Mouse (Mus musculus): Measurements from ENCODE around the gene Slc50a1. TPM values are rescaled to one million over a fixed set of nuclear protein-coding genes. Genes with fewer than 3 reads are reported as not detected.

Gene Slc50a1
- polyA plus RNA-seq, 1 experiment from 2014 or later, result 107 TPM

DNA sequence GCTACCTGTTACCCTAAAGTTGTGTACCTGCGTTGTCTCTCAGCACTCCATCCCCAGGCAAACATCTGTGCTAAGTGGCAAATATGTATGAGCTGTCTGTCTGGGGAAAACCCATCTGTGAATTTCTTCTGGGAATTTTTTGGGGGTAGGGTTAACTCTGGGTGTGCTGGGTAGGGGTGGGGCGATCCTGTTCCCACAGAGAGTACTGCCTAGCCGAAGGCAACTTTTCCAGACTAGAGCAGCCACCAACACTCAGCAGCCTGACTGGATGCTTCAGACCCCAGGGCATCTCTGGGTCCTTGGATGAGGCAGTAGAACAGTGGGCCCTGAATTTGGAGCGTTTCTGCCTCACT lies 11.9 kb upstream of the Slc50a1 start:
- Histone ChIP-seq H3K27ac (replicated peaks) (no peak overlapping the region), H3K4me2 (replicated peaks; ENCODE audit: low read depth) (no peak overlapping the region), H3K9ac (ENCODE audit: low read length) (no peak overlapping the region), H3K4me3 (ENCODE audit: low read depth, low read length) (no peak overlapping the region), H3K36me3 (ENCODE audit: control insufficient read depth, insufficient read depth, low read length) (no peaks in the 10 kb centered on the region), H3K27me3 (ENCODE audit: control insufficient read depth, insufficient read depth, low read length) (no peaks in the 10 kb centered on the region), H3K9me3 (ENCODE audit: control insufficient read depth, low read length) (no peaks in the 10 kb centered on the region), H3K4me1 (replicated peaks; ENCODE audit: control insufficient read depth, insufficient read depth) (peaks cover 7% of the 10 kb centered on the region; the same call in 1 of the 2 replicates)
- ATAC-seq (ENCODE audit: low FRiP score, low TSS enrichment) (no peak), DNase-seq (ENCODE audit: low spot score) (no peak)
- 29% methylated on average over 4 of the region's 4 CpGs for WGBS
- TF ChIP-seq CTCF (IDR thresholded peaks at IDR 0.05; ENCODE audit: low read depth) (no peak), EP300 (optimal IDR thresholded peaks at IDR 0.05) (no peak)

DNA sequence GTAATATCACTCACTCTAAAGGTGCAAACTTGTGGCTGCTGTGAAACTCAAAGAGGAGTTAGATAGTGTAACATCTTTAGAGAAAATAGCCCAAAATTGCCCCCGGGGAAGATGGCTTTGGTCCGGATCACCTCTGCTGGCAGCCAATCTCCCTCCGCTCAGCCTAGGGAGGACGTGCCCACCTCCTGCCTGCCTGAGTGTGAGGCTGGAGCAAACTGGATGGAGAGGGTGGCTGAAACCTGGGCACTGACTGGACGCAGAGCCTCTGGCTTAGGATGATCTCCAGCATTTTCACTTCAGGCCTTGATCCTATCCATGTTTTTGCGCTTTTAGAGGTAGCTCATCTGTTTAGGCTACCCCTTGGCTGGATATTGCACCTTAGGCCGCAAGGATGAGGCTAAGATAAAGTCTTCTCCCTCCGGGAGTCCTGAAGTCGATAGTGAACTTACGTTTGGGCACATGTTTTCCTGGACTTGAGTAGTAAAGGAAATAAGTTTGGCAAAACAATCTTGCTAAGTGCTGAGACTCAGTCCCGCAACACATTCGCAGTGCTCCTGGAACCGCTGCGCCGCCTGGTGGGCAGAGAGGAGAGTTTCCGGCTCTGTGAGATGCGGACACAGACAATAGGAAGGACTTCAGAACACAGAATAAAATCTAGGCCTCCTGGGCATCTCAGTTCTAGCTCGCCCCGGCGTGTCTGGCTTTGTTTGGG lies 11.4 kb upstream of the Slc50a1 start:
- Histone ChIP-seq H3K9me3 (ENCODE audit: control insufficient read depth, low read length) (no peaks in the 10 kb centered on the region), H3K27me3 (ENCODE audit: control insufficient read depth, insufficient read depth, low read length) (no peaks in the 10 kb centered on the region), H3K4me1 (replicated peaks; ENCODE audit: control insufficient read depth, insufficient read depth) (peaks cover 11% of the 10 kb centered on the region; the same call in 1 of the 2 replicates), H3K36me3 (ENCODE audit: control insufficient read depth, insufficient read depth, low read length) (no peaks in the 10 kb centered on the region), H3K27ac (replicated peaks) (peak overlapping the region; percentile 96), H3K4me3 (ENCODE audit: low read depth, low read length) (peak overlapping the region; percentile 67; the same call in 1 of the 2 replicates), H3K4me2 (replicated peaks; ENCODE audit: low read depth) (peak overlapping the region; percentile 91), H3K9ac (ENCODE audit: low read length) (peak overlapping the region; percentile 89)
- WGBS, result 13% methylated on average over 20 of the region's 20 CpGs
- DNase-seq (ENCODE audit: low spot score) (peak; percentile 88), ATAC-seq (ENCODE audit: low FRiP score, low TSS enrichment) (no peak)
- TF ChIP-seq CTCF (IDR thresholded peaks at IDR 0.05; ENCODE audit: low read depth) (peak; percentile 96), EP300 (optimal IDR thresholded peaks at IDR 0.05) (no peak)

DNA sequence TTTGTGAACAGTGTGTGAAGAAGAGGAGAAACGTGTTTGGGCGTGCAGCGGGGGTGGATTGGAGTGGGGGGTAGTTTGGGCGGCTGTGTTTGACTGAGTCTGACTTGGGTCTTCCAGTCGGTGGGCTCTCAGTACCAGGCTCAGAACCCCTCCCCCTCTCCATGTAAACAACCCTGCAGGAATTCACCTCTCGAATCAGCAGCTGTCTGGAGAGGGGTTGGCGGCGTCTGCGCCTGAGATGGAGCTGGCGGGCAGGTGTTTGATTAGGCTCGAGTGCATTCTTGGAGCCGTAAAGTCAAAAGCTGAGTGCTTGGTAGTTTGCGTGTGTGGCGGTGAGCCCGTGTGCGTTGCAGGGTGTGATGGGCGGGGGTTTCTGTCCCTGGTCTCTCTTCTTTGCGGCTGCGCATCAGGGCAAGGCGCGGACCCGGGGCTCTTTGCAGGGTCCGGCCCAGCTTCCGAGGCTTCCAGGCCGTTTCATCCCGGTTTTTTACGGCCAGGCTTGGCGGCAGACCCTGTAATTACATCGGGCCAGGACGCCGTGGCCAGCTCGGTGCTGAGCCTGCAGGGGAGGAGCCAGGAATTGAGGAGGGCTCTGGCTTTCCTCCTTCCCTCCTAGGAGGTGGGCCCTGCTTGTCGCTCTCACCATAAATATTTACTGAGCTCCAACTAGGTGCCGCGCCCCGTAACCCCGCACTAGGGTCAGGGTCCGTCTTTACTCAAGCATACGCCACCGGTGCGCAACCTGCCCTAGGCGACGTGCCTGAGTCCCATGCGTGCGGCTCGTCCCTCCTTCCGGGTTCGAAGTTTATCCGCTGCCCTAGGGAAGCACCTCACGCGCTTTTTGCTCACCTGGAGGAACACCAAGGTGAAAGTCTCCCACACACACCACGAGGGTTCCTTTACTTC lies 10.5 kb upstream of the Slc50a1 start, which contains the start of gene Efna1:
Gene Efna1, minus strand, starts transcription at position 537 of the 906 bp plus-strand sequence.
- H3K36me3 ChIP-seq (ENCODE audit: control insufficient read depth, insufficient read depth, low read length), result no peaks in the 10 kb centered on the region; the same call in 1 of the 2 replicates
- no peak for TF ChIP-seq EP300 (optimal IDR thresholded peaks at IDR 0.05)
- TF ChIP-seq CTCF (IDR thresholded peaks at IDR 0.05; ENCODE audit: low read depth), result no peak
- H3K4me2 ChIP-seq (replicated peaks; ENCODE audit: low read depth), result peak within 1 kb of the TSS; percentile 91
- H3K9ac ChIP-seq (ENCODE audit: low read length), result peak within 1 kb of the TSS; percentile 89
- ATAC-seq (ENCODE audit: low FRiP score, low TSS enrichment) (peak; percentile 83), DNase-seq (ENCODE audit: low spot score) (peak; percentile 93)
- WGBS, result under 1% methylated on average over 51 of the region's 52 CpGs
- no peaks in the 10 kb centered on the region for H3K27me3 ChIP-seq (ENCODE audit: control insufficient read depth, insufficient read depth, low read length)
- H3K4me1 ChIP-seq (replicated peaks; ENCODE audit: control insufficient read depth, insufficient read depth), result peaks cover 11% of the 10 kb centered on the region; the same call in 1 of the 2 replicates
- H3K9me3 ChIP-seq (ENCODE audit: control insufficient read depth, low read length), result no peaks in the 10 kb centered on the region
- peak within 1 kb of the TSS; percentile 96 for H3K27ac ChIP-seq (replicated peaks)
- peak within 1 kb of the TSS; percentile 67 for H3K4me3 ChIP-seq (ENCODE audit: low read depth, low read length)

DNA sequence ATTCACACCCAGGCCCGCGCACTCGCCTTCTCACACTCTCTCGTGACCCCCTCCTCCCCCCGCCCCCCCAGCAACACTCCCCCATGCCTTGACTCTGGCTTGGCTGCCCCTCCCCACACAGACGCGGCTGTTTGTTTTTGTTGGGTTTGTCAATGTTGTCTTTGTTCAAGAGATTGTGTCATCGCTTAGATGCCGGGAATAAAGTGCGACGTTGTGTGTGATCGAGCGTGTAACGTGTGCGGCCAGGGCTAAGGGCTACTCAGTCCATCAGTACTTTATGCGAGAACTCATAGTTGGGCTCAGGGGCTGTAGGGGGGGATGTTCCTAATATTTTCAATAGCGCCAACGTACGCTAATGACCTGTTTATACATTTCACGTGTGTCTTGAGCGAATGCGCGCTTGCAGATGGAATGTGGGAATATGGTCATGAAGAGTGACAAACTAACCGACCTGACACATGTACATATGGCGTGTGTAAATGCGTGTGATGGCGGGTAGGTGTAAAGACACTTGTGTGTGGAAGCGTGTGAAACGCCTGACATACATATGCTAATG lies 9.8 kb upstream of the Slc50a1 start:
- H3K27me3 ChIP-seq (ENCODE audit: control insufficient read depth, insufficient read depth, low read length), result no peaks in the 10 kb centered on the region
- no peaks in the 10 kb centered on the region for H3K9me3 ChIP-seq (ENCODE audit: control insufficient read depth, low read length)
- DNase-seq (ENCODE audit: low spot score) (peak; percentile 82), ATAC-seq (ENCODE audit: low FRiP score, low TSS enrichment) (peak; percentile 11)
- no peaks in the 10 kb centered on the region; the same call in 1 of the 2 replicates for H3K36me3 ChIP-seq (ENCODE audit: control insufficient read depth, insufficient read depth, low read length)
- no peak for TF ChIP-seq EP300 (optimal IDR thresholded peaks at IDR 0.05)
- TF ChIP-seq CTCF (IDR thresholded peaks at IDR 0.05; ENCODE audit: low read depth), result 0 out of 2 replicates have a peak, but pooled peaks have one; percentile 5
- H3K9ac ChIP-seq (ENCODE audit: low read length), result peak overlapping the region; percentile 89
- peak overlapping the region; percentile 91 for H3K4me2 ChIP-seq (replicated peaks; ENCODE audit: low read depth)
- peaks cover 11% of the 10 kb centered on the region; the same call in 1 of the 2 replicates for H3K4me1 ChIP-seq (replicated peaks; ENCODE audit: control insufficient read depth, insufficient read depth)
- WGBS, result under 1% methylated on average over 29 of the region's 29 CpGs
- H3K4me3 ChIP-seq (ENCODE audit: low read depth, low read length), result peak overlapping the region; percentile 67
- peak overlapping the region; percentile 96 for H3K27ac ChIP-seq (replicated peaks)

DNA sequence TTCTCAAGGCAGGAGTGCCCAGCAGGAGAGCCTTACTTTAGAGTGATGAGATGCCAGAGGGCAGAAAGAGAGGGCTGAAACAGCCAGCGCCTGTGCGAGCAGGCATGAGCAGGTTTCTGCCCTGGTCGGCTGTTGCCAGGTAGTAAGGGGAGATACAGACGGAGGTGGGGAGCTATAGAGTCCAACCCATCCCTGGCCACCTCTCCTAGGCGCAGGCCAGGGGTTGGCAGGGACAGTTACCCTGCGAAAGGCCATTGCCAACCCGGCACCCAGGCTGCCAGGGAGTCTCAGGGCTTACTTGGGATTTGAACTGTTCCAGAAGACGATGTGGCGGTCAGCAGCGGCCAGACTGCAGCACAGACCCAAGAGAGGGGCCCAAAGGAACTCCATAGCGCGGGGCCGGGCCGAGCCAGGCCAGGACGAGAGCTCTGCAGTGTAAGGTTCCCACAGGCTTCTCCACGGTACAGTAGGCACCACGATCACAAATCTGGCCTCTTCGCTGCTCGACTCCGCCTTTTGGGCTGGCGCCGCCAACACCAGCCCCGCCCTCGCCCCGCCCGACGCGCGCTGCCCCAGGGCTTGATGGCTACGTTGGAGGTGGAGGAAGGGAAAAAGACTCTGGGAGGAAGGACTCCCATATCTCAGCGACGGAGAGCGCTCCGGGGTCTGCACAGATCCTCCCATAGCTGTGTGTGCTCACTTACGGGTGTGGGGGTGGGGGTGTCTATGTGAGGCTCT lies 9.0 kb upstream of the Slc50a1 start:
- TF ChIP-seq CTCF (IDR thresholded peaks at IDR 0.05; ENCODE audit: low read depth), result 0 out of 2 replicates have a peak, but pooled peaks have one; percentile 1
- TF ChIP-seq EP300 (optimal IDR thresholded peaks at IDR 0.05), result no peak
- ATAC-seq (ENCODE audit: low FRiP score, low TSS enrichment) (peak; percentile 77), DNase-seq (ENCODE audit: low spot score) (peak; percentile 94)
- Histone ChIP-seq H3K27me3 (ENCODE audit: control insufficient read depth, insufficient read depth, low read length) (no peaks in the 10 kb centered on the region), H3K4me2 (replicated peaks; ENCODE audit: low read depth) (peak overlapping the region; percentile 91), H3K27ac (replicated peaks) (peak overlapping the region; percentile 96), H3K36me3 (ENCODE audit: control insufficient read depth, insufficient read depth, low read length) (no peaks in the 10 kb centered on the region; the same call in 1 of the 2 replicates), H3K9me3 (ENCODE audit: control insufficient read depth, low read length) (no peaks in the 10 kb centered on the region), H3K4me3 (ENCODE audit: low read depth, low read length) (peak overlapping the region; percentile 67), H3K4me1 (replicated peaks; ENCODE audit: control insufficient read depth, insufficient read depth) (peaks cover 11% of the 10 kb centered on the region; the same call in 1 of the 2 replicates), H3K9ac (ENCODE audit: low read length) (peak overlapping the region; percentile 89)
- WGBS, result 1% methylated on average over 35 of the region's 35 CpGs
